Mouse (Mus musculus) megakaryocyte, embryonic 14.5 days (primary cell): ENCODE data around the gene Mbd3l1.

ENCODE experiments used
- FLI1 ChIP-seq: IDR thresholded peaks from 2 replicates; pipeline ENCODE4 v1.6.1; 2012; ENCODE audit warnings: low read length, inconsistent platforms, mixed read lengths
- GATA1 ChIP-seq: IDR thresholded peaks from 3 replicates; pipeline ENCODE4 v1.6.1; 2012; ENCODE audit warnings: mixed read lengths, low read length, inconsistent platforms, borderline replicate concordance

GRCm38 (mm10) chr9:18468005-18468404, 10.2 kb upstream of the Mbd3l1 start:
- TF ChIP-seq GATA1, result no peak
- TF ChIP-seq FLI1, result no peak
